Mouse (Mus musculus) adrenal gland, adult 18-20 months (tissue): ENCODE measurements around the gene Ankrd63. TPM values are rescaled to one million over a fixed set of nuclear protein-coding genes. Genes with fewer than 3 reads are reported as not detected.

ENCODE experiments used
- DNase-seq, 2 experiments: peaks; one replicate each; pipeline ENCODE4 v3.0.0; 2021 to 2022; ENCODE audit warnings: low spot score in 2 of 2
- total RNA-seq, 2 experiments: library from RNA; stranded (reverse); gene quantifications; 1 replicate in 1 of 2; 2 replicates in 1 of 2; pipeline ENCODE4 v1.2.3; 2021

The Ankrd63 gene
- total RNA-seq, 2 experiments from 2014 or later = 0.06 to 0.40 TPM

DNA sequence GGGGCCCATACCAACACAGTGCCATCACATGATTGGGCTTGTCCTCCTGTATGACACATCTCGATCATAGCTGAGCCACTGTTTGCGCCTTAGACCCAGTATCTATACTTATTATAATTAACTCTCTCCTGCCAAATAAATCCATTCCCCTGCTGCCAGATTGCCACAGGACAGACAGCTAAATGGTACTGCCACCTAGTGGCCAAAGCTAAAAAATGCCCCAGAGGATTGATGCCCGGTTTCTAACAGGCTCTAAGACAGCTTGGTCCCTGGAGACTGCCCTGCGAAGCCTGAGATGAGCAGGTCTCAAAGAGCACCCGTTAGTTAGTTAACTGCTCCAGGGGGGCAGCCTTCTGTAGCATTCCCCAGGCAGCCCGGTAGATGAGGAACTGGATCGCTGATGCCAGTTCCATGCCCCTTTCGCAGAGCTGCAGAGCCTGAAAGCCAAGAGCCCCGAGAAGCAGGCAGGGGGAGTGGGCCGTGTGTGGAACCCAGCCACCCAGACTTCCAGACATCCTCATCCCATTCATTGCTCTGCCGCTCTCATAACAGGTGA is 8.0 kb downstream of the Ankrd63 start:
- no peak for DNase-seq

DNA sequence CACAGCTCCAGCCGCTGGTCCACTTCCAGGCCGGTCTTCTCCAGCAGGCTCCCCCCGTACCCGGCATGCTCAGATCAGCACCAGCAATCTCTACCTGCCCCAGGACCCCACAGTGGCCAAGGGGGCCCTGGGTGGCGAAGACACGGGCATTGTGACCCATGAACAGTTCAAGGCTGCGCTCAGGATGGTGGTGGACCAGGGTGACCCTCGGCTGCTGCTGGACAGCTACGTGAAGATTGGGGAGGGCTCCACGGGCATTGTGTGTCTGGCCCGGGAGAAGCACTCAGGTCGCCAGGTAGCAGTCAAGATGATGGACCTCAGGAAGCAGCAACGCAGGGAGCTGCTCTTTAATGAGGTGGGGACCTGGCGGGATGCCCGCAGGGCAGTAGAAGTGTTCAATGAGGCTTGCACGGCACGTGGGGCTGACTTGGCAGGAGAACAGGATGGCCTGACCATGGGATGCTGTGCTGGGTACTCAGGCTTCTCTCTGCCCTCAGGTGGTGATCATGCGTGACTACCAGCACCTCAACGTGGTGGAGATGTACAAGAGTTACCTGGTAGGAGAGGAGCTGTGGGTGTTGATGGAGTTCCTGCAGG is 10.3 kb downstream of the Ankrd63 start:
- DNase-seq = no peak

DNA sequence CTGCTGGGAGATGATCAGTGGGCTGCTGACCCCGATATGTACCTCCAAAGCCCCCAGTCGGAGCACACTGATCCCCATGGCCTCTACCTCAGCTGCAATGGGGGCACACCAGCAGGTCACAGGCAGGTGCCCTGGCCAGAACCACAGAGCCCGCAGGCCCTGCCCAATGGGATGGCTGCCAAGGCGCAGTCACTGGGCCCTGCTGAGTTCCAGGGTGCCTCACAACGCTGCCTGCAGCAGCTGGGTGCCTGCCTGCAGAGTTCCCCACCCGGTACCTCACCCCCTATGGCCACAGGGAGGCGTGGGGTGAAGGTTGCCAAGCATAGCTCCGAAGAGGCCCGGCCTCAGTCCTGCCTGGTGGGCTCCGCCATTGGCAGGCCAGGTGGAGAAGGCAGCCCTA is 13.9 kb downstream of the Ankrd63 start:
- DNase-seq = no peak

DNA sequence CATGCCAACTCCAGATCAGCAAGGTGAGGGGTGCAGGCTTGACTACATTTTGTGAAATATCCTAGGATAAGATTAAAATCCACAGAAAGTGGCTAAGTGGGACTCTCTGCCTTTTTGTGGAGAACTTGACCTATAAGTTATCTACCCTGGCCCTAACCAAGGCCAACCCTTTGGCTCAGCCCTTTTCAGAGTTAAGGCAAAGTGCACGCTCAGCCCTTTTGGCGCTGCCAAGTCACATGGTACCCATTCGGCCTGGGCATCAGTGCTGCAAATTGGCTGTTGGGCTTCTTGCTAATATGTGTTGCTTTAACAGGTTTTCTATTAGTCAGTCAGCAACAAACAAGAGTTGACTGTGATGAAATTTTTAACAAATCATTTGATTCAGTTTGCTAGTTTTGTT is 16.0 kb downstream of the Ankrd63 start:
- no peak for DNase-seq

DNA sequence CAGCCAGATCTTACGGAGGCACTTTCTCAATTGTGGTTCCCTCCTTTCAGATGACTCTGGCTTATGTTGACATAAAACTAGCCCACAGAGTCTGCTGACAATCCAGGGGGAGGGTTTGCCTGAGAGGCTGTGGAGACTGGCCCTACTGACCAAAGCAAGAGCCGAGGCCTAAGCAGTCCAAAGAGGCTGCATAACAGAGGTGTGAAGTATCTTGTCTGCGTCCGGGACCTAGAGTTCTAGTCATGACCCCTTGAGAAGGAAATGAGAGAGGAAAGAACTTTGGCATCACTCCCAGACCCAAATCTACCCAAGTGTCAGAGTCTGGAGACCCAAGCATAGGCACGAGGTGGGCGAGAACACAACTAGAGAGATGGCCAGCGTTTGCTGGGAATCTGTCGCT is 17.1 kb downstream of the Ankrd63 start:
- DNase-seq = no peak

DNA sequence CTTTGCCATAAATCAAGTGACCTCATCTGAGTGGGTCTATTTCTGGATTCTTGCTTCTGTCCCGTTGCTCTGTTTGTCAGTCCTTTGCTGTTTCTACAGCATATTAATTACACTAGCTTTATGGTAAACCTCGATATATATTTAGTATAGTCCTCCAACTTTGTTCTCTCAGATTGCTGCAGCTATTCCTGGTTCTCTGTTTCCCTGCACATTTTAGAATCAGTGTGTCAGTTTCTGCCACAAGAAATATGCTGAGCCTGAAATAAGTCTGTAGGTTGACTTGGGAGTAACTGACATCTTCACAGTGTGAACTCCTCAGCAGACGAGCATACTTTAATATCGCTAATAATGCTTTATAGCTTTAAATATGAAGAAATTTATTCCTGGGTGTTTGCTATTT is 18.7 kb downstream of the Ankrd63 start:
- no peak for DNase-seq

DNA sequence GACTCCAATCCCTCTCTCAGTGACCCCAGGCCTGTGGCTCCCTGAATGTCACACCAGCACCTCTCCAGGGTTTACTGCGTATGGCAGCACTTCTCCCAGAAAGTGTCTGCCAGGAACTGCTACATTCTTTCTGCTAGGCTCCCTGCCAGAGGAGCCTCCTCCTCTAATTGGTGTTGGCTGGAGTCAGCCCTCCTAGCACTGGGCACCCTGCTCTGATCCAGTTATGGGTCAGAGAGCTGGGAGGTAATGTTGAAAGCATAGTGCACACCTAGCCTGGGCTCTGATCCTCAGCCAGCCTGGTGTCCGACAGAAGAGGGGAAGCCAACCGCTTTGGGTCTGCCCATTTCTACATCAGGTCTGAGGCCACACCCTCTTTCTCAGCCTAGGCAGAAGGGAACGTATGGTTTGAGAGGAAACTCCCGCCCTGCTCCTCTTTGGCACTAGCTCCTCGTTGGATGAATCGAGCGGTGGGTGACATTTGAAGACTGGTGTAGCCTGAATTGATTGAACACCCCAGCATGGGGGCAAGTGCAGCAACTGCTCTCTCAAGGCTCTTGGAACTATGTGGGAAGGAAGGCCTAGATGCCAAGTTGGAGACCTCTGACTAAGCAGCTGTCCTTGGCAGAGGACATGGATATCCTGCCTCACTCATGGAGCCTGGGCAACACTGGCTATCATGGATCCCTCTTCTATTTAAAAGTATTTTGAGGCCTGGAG is 21.1 kb downstream of the Ankrd63 start:
- DNase-seq = no peak

DNA sequence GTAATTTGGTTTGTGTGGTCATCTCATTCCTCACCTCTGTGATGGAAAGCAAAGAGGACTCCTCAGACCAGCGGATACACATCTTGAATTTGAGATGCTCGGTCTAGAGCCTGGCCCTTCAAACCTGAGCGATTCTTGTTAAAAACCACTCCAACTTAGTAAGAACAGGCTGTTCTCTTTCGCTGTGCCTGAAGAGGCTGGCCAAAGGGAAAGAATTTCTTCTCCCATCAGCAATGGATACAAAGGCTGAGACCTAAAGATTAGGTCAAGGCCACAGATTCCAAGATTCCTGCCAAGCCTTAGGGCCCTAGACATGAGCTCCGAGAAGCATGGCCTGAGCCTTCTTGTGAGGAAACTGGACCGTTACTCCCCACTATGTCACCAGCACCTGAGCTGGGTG is 22.8 kb downstream of the Ankrd63 start:
- no peak for DNase-seq

DNA sequence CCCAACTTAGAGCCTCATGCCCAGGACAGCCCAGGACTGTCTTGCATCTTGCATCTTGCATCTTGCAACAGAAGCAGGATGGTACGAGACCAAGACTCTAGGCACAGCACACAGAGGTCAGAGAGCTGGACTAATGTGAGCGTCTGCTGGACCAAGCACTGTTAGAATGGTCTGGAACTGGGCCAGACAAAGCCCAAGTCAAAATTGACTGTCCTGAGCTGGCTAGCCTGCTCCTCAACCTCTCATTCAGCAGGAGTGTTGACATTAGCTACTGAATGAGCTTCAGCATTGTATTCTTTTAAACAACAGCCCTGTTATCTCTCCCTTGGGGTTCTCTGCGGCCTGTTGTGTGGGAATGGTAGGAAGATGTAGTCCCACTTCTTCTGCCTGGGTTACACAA is 24.2 kb downstream of the Ankrd63 start:
- no peak for DNase-seq

DNA sequence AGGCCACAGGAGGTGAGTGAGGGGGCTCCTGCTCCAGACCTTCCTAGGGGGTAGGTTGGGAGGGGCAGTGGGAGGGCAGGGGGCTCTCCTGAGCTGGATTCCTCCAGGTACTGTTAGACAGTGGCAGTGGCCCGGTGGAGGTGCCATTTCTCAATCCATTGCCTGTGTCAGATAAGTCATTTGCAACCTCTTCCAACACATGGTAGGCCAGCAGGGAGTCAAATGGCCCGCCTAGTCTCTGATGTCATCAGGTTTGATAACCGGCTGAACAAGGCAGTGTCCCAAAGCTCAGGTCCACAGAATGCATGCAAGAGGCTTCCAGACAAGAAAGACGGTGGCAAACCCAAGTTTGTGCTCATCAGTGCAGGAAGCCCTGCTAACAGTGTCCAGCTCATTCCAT is 25.9 kb downstream of the Ankrd63 start:
- DNase-seq = no peak

DNA sequence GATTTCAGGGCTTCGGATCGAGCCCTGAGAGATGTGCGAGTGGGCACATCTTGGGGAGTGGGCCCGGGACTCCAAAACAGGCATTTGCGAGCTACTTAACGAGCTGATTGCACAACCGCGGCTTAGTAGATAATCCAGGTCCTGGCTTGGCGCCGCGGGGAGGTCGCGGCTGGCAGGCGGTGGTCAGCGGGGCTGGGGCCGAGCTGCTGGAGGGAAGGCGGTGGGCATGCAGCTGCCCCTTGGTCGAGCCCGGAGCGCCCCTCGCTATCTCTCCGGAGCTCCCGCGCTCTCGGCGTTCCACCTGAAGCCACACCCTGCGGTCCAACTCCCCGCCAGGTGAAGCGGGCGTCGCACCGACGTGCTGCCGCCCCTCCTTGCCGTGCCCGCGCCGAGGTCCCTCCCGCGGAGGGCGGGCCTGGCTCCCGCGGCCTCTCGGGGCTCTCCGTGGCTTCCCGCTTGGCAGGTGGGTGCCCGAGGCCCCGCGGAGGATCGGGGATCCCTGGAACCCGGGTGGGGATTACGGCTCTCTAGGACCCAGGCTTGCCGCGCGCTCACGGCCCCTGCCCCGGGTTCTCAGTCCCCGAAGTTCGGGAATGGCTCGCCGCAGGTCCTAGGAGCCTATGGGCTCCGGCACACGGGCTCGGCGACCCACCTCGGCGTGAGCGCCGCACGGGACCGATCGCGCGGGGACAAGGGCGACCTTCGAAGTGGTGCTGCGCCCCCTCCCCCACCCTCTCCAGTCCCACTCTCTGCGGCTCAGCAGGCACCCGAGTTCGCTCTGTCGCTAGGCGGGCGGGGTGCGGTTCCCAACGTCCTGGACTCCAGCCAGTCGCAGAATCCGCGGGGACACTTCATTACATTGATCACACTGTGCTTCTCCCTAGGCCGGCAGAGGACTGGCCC is 26.7 kb downstream of the Ankrd63 start:
- DNase-seq = peak in 1 of 2 experiments; percentile 55

DNA sequence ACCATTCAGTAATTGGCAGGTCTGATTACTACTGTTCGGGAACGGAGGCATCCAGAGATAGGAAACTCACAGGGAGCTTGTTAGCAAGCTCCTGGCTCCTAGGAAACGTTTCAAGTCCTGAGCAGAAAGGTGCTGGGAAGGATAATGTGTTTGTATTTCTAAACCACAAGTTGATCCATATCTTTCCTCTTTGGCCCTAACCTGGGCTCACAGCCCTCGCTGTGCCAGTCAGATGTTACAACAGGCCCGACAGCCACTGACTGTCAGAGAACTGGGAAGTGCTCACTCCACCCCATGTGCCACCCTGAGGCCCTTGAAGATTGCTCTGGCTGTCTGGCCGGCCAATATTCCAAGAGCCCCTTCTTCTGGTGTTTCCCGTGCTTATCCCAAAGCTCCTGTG is 29.3 kb downstream of the Ankrd63 start:
- no peak for DNase-seq

DNA sequence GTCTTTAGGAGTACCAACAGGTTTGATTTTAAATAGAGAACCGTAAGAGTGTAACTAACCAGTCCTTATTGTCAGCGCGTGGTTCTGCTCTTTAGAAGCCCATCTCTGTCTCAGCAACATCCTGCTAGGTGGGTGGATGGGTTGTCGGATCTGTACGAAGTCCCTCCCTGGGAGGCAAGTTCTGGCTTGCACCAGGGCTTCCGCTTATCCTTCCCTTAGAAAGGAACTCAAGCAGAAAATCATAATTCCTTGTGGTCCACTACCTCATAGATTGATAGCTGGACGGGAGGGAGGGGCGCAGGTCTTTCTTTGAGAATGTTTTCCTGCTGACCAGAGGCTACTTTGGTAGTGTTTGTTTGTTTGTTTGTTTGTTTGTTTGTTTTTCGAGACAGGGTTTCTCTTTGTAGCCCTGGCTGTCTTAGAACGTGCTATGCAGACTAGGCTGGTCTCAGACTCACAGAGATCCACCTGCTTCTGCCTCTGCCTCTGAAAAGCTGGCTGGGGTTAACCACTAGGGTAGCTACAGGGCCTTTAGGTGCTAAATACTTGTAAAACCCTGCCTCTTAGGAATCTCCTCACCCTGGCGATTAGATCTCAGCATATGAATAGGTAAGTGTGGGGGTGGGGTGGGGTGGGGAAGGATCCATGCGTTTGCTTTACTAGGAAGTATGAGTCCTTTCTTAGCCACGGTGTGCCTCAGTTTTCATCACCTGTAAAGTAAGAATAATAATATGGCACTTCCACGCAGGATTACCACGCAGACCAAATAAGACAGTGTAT is 29.9 kb downstream of the Ankrd63 start:
- no peak for DNase-seq

DNA sequence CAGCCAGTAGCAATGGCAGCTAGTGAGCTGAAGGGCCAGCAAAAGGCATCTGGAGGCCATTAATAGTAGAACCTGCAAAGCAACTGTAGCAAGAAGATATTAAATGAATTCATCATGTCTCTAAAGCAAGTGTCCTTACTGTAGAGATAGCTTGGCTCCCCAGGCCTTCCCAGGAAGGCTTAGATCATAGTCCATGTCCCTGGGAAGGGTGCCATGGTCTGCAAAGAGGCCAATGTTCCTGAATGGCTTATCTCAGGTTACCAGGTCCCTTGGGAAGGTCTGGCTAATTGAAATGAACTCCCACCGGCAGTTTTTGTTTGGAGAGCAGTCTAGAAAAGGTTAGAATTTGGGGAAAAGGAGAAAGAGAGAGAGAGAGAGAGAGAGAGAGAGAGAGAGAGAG is 32.0 kb downstream of the Ankrd63 start:
- no peak for DNase-seq

DNA sequence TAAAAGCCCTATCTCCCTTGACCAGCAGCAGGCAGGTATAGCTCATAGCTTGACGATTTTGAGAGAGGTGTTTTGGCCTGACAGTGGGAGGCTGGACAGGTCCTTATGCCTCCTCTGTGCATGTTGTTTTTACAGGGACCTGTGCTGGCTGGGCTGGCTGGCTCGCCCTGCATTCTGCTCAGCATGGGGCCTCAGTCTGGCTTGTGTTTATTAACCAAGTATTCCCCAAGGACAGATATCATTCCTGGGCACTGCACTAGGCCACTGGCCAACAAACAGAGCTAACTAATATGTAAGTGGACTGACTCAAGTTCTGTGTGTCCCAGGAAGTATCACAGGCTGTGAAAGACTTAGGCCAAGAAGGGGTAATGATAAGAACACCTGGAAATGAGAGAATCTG is 34.0 kb downstream of the Ankrd63 start:
- no peak for DNase-seq

DNA sequence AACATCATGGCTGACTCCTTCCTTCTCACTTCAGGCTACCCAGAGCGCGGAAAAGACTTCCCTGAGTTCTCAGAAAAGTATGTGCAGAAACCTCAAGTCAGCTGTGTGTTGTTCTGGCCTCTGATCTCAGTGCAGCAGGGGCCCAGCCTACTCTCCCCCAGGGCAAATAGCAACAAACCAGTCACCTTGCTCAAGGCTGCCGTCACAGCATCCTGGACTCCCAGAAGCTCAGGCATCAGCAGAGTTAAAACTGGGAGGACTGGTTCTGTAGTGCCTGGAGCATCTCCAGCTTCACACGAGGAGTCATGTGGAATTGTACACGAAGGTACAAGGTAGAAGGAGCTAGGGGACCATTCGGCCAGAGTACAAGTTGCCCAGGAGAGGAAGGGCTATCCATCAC is 34.5 kb downstream of the Ankrd63 start:
- no peak for DNase-seq

DNA sequence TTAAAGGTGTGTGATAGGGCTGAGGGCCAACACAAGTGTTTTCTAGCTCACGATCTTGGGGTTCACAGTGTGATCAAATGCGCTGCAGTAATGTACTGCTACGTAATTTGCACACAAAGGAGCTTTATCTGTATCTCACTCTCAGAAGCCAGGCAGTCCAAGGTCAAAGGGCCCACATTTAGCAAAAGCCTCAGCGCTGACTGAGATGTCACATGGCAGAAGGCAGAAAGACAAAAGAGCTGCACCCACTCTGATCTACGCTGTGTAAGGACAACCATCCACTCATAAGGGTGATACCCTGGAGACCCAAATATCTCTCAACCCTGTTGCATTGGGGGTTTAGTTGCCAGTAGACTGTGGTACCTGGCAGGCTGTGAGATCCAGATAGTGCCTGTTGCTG is 36.6 kb downstream of the Ankrd63 start:
- no peak for DNase-seq

DNA sequence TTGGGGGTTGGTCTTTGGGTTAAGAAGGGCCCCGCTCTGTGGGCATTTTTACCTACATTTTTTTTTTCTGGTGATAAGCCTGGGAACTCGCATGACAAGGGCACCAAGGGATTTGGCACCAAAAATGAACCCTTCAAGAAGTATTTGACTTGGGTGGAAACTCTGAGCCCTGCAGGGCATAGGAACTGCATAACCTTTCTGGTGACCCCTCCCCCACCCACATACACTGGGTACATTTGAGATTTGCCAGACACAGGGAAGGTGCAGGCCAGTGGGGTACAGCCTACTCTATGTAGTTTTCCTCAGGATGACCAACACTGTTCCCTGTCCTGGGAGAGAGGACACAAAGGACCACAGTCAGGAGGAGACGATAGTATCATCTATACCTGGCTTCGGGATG is 38.1 kb downstream of the Ankrd63 start:
- DNase-seq = no peak

DNA sequence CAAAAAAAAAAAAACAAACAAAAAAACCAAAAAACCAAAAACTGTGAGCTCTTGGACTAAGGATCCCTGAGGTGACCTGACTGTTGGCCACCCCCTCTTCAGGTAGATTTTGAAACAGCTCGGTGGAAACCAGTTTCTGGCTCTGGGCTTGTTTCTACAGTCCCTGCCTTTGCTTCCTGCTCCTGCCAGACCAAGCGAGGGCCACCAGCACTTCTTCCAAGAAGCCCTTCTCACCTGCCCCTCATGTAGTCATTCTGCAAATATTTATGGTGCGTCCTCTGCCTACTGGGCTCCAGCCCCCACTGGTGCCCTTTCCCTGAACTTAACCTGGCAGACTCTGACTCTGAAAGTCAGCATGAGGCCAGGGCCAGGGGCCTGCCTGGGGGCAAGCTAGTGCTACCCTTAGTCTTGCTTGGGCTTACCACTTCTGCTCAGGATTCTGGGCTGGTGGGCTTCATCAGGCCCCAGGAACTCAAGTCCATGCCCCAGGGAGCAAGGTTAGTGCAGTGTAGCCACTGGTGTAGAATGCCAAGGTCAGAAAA is 38.7 kb downstream of the Ankrd63 start:
- DNase-seq = no peak
